Mouse (Mus musculus) gastrocnemius, adult 18-20 months (tissue): ENCODE results near the gene Fgfr2. TPM values are rescaled to one million over a fixed set of nuclear protein-coding genes. Genes with fewer than 3 reads are reported as not detected.

Source experiments
- DNase-seq: peaks from one replicate; pipeline ENCODE4 v3.0.0; 2021; ENCODE audit warnings: low spot score
- total RNA-seq, 2 experiments: library from RNA; stranded (reverse); gene quantifications; 2 replicates each; pipeline ENCODE4 v1.2.3; 2021

Fgfr2 gene
- total RNA-seq, 2 experiments from 2014 or later = 0.43 to 0.88 TPM

DNA sequence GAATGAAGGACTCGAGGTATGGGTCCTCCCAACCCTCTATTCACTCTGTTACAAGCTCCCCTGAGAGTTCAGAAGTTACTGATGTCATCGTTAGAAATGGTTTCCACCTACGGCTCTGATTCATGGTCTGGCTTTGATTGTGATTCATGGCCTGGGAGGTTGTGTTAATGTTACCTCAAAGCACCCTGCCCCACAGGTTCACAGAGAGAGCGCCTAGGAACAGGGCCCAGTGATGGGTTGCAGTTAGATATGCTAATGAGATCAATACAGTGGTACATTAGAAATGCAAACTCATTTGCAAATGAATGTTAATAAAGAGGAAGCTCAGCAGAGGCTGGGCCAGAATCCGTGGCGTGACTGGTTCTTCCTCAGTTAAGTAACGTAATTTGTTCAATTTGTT is 1467.1 kb downstream of the Fgfr2 start:
- no peak for DNase-seq

DNA sequence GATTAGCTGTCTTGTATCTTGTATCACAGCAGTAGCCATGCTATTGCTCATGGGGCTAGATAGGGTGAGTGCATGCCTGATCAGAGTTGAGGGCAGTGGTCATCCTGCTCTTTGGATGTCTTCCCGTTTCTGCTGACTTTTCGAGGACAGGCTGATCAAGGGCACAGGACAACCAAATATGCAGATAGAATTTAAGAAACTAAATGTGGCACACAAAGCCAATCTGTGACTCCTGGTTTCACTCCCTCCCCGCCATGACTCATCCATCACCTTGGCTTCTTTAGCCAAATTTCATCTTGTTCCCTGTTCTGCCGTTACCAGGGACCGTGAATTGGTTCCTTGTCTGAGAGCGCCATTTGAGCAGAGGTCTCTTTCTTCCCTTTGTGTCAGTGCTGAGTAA is 1469.7 kb downstream of the Fgfr2 start:
- DNase-seq = no peak

DNA sequence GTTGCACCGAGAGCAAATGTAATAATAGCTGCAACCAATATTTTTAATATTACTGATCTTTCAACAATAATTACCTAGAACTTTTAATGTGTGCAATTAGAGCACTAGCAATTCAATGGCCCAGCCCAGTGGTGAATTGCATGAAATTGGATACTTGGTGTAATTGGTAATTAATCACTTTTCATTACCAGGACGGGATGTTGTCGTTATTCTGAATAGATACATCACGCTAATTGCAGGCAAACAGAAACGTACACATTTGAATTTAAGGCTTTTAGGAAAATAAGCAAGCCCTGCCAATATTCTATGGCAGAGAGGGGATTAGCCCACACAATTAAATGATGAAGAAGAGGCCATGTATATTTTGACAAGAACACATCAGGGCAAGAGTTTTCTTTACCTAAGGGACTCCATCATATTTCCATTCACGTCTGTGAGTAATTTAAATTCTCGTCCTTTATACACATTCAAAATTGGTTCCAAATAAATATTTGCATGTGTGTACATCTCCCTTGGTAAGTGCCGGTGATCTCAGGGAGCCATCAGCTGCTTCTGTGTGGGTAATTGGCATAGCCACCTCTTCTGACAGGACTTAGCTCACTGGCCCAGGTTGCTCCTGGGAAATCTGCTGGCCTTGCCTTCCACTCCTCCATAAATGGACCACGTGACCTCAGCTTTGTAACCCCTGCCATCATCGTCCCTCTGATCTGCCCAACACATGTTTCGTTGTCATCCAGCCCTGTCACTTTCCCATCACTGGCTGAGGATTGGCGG is 1471.0 kb downstream of the Fgfr2 start:
- no peak for DNase-seq

DNA sequence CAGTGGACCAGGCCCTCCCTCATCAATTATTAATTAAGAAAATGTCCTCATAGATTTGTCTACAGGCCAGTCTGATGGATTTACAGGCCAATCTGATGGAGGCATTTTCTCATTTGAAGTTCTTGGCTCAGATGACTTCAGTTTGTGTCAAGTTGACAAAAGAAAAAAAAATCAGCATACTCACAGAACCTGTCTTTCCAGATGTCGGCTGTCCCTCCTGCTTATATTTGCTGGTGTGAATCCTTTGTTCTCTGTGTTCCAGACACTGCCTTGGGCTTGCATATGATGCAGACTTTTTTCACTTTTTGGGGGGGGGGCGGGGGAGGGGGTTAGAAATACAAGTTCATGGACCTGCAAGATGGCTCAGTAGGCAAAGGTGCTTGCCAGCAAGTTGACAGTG is 1472.9 kb downstream of the Fgfr2 start:
- DNase-seq = no peak

DNA sequence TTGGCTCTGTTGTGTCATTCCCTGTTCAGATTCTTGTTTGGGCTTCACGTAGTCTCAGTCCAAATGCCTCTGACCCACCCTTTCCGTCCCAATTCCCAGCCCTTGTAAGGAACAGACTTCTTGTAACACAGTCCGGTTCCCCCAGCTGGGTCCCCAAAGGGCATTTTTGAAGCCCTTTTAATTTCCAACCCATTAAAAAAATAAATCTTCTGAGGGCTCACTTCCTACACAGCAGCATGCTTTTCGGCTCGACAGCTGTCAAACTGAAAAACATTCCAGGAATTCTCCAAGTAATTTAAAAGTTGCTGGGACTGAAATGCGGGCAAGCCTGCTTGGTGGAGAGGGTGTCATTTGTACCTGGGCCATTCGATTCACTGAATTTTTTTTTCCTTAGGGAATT is 1474.9 kb downstream of the Fgfr2 start:
- DNase-seq = no peak

DNA sequence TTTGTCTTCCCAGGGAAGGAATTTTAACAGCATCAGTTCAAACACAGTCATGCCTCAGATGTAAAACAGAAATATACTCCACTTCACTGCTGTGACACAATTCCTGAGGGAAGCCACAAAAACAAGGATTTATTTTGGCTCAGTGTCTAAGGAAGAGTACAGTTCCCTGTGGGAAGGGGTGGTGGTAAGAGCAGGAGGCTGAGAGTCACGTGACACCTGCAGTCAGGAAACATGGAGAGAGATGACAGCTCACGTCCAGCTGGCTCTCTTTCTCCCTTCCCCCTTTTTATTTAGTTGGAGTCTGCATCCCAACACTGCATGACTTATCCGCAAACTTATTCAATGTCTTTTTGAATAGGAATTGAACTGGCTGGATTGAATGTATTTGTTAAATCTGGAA is 1475.6 kb downstream of the Fgfr2 start:
- DNase-seq = no peak

DNA sequence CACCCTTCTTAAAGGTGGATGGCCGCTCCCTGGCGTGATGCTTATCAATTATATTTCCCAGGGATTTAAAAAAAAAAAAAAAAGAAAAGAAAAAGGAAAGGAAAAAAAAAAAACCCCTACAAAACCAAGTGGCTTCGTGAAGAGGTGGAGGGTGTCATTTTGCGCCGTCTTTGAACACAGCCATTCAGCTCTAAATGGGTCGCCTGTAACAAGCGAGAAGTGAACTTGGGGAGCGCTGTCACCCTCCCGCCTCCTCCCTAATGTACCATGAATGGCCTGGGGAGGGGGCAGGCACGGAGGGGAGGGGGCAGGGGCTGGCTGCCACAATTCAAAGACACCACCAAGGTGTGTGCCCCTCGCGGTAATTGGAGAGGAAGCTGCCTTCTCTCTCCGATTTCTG is 1478.6 kb downstream of the Fgfr2 start:
- no peak for DNase-seq

DNA sequence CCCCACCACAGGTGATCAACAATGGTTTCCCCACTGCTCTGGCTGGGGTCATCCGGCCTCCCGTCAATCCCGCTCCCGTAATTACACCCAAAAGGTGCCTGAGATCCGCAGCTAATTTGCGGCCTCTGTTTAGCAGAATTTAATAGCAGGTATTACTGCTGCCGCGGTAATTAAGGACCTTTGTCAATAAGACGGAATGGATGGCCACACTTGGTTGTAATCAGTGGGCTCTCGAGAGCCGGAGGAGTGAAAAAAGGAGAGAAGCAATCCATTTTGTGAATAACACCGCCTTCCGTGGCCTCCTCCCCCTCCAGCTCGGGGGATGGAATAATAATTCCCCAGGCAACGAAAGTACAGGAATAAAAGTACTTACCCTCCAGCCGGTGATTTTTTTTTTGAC is 1479.1 kb downstream of the Fgfr2 start:
- DNase-seq = no peak

DNA sequence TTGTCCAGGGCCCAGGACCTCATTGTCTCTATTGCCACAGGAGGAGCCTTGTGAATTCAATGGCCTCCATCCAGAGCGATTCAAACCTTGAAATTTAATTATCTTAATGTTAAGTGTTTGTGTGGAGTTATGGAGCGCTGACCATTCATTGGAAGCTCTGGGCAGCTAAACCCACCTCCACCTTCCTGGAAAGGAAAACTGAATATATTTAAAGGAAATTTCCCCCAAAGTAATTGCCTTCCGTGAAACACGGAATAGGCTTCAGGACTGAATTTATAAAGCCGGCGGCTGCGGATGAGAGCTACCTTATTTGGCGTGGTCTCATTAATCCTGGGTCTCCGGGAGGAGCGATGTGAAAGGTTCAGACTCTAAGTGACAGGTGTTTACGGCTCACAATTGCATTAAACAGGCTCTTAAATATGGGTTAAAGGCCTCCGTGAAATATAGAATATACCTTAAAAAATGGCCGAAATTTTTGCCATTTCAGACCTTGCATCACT is 1479.8 kb downstream of the Fgfr2 start:
- no peak for DNase-seq

DNA sequence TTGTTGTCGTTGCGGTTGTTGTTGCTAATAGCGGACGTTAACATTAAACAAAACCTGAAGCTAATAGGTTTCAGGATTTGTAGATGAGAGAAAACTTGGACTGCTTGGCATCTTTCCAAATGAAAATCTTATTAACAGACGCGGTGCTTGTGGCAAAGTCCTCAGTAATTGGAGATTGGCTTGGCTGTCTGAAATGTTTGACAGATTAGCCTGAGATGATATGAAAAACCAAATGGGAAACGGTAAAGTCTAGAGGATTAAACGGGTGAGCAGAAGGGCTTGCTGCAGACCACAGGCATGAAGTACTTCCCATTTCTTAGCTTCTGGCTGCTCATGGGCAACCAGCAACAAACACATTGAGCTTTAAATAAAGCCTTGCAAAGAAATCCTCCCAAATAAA is 1493.6 kb downstream of the Fgfr2 start:
- no peak for DNase-seq

DNA sequence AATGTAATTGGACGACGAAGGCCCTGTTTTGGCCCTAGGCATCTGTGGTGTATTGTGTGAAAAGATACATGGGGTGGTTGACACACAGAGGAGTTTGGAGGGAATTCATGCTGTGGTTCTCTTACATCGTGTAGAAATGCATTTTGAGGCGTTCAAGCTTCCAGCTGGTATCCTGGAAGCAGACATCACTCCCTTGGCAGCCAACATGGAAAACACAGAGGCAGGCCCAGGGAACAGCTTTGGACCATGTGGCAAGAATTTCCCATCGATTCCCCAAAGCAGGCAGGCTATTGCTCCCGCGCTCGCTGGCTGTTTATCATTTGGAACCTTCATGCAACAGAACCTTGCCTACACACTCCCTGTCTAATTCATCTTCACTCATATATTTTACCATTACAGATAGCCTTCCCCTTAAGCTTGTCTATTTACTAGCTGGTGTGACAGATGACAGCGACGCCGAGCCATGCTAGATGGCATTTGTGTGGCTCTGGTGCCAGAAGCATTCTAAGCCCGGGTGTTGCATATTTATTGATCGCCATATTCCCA is 1494.2 kb downstream of the Fgfr2 start:
- DNase-seq = no peak

DNA sequence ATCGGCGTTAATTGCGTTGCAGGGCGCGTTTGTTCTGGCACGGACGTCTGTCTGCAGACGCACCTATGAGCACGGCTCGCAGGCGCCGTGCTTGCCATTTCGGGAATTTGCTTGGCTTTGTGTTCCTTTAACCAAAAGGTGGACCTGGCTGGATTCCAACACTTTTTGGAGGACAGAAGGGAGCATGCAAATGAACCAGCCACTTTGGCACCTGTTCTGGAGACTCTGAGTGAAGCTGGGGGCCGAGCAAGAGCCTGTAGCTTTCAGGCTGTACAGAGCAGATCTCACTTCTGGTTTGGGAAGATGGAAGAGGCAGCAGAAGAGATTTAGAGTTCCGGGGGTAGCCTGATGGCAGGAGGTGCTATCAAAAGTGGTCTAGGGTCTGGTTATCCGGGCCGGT is 1494.8 kb downstream of the Fgfr2 start:
- no peak for DNase-seq

DNA sequence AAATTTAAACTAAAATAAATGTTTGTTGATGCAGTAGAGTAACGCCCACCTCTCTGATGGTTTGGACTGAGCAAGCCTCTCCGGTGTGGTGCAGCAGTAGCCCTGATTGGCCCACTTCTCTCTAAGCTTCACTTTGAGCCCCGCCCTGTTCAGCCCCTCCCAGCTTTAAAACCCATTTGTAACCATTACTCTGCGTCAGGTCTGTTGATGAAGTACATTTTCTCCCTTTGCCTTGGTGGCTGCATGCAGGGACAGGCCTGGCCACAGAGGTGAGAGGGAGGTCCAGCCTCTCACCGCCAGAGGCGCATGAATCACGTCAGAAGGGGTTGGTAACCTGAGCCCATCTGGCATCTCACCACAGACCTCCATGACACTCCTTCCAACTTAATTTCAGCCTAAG is 1513.5 kb downstream of the Fgfr2 start:
- DNase-seq = no peak

DNA sequence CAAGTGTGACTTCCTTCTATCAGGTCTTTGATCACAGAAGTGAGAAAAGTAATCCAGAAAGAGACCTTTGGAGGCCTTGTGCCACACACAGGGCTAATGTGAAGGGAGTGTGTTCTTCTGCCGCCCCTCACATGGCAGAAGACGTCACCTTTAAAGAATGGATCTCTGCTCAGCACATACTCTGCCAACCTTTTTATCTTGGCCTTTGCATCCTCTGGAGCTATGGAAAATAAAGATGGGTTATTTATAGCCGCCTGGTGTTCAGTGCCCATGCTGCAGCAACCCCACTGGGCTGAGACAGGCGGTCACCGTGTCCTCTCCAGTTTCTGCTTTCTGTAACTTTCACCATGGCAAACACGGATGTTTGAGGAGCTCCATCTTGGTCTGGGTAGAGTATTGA is 1515.1 kb downstream of the Fgfr2 start:
- no peak for DNase-seq

DNA sequence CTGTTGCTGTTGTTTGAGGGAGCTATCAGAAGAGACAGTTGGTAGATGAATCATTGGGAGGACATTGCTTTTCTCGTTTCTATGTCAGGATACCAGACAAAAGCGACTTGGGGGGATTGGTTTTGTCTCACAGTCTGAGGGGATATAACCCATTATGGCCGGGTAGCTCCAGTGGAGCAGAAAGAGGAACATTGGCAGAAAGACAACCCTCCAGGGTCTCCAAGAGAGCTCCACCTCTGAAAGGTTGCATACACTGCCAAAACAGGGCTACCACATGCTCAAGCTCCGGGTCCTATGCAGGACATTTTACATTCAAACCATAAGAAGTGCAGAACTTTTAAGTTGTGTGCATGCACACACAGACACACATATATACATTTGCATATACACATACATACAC is 1517.7 kb downstream of the Fgfr2 start:
- no peak for DNase-seq

DNA sequence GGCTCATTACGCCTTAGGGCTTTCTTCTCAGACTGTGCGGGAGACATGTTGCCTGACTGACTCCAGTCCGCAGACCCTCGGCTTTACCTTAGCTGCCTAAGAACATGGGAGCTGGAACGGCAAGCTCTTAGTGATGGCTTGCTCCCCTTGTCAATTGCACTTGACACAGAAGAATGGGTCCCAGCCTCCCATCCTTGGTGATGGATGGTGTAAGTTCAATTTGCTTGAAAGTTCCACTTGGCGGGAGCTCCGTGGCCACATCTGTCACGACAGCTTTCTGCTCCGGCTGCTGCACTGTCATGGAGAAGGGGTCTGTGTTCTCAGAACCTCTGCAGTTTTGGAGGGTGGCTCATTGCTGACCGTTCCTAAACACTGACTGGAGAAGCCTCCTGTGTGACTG is 1518.2 kb downstream of the Fgfr2 start:
- no peak for DNase-seq

DNA sequence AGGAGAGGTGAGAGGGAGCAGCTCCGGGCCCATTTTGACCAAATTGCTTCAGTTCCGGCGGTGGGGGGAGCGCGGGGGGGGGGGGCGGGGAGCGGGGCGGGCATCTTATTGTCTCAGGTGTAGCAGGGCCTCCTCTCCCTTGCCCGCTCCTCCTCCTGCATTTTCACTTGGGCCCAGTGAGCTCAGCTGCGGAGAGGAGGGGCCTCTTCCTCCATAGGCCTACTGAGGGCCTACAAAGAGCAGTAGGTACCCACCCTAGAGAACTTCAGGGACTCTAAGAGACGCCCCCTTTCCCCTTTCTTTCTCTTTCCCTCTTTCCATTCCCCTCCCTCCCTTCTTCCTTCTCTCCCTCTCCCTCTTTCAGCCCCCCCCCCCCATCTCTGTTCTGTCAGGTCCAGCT is 1520.0 kb downstream of the Fgfr2 start:
- DNase-seq = no peak

DNA sequence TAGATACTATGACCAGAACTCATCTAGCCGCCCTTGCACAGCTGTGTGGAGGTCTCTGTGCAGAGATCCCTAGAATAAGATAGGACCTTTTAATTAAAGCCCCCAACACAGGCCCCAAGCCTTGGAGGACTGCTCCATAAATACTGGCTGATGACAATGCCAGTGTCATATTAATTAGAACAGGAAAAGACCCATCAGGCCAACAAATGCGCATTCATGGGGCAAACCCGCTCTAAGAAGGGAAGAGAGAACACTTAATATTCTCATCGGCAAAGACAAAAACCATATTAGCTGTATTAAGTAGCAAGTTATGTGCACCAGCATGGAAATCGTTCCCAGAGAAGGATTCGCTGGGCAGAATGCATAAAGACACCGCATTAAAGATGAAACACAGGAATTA is 1521.0 kb downstream of the Fgfr2 start:
- no peak for DNase-seq

DNA sequence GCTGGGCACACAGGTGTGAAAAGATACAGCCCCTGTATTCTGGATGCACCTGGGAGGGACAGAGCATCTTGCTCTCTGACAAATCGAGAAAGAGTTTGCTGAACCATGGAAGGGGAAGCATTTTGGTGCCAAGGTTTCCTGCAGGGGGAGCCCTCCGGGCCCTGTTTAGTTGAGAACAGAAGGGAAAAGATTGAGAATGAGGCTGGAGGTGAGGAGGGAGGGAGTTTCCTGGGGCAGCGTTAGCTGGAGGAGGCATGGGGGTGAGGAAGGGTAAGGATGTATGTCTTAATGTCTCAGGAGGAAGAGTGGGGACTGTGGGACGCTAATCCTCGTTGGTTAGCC is 1524.7 kb downstream of the Fgfr2 start:
- no peak for DNase-seq

DNA sequence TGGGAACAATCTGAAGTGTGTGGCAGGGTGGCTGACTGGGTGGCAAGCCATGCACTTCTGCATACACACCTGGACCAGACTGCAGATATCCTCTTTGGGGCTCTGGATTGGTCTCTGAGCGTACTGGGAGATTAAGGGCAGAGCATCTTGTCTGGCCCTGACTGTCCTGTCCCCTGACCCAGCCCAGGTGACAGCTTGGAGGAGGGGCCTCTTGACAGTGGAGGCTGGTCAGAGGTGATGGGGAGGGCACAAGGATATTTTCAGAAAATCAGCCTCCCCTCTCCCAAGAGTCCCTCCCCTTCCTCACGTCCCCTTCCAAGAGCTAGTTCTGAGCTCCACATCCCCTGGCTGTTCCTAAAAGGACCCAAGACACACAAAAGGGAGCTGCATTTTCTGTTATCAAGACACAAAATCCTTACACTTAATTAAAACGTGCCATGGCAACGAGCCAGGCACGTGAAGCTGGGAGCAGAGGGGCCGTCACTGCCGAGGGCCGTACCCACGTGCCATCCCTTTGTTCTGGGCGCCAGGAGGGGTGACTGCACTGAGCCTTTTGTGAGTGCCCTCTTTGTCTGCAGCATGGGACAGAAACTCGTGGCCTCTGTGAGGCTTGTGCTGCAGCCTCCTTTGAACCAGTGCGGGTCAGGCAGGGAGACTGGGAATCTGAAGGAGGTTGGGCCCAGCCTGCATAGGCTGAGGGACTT is 1525.2 kb downstream of the Fgfr2 start:
- DNase-seq = no peak

DNA sequence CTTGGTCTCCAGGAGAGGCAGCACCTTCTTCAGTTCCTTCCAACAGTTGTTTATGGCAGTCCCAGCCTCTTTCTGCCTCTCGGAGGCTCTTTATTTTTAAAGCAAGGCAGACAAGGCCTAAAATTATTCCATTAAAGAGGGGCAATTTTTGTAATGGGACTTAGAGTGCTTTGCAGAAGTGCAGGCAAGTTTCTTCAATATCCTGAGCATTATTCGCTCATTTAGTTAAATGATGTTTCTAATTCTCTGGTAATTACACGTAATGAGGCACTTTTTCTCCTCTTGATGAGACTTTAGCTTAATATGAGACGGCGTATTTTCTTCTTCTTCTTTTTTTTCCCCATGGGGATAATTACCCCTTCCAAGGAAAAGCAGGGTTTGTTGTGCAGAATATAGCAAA is 1537.6 kb downstream of the Fgfr2 start:
- no peak for DNase-seq

DNA sequence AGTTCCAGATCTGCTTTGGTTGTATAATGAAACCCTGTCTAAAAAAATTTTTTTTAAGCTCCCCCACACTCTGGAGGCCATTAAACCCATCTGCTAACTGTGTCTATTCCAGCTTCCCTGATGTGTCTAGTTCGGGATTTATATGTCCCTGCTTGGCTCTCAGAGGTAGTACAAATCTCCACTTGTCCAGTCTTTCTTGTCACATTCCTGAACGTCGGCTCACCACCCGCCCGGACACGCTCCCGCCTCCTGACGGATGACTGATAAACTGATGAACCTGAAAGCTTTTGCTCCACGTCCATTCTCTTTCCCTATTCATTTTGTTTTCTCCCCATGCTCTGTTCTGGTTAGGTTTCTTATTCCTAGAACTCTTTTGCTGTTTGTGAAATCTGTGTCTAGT is 1541.0 kb downstream of the Fgfr2 start:
- no peak for DNase-seq

DNA sequence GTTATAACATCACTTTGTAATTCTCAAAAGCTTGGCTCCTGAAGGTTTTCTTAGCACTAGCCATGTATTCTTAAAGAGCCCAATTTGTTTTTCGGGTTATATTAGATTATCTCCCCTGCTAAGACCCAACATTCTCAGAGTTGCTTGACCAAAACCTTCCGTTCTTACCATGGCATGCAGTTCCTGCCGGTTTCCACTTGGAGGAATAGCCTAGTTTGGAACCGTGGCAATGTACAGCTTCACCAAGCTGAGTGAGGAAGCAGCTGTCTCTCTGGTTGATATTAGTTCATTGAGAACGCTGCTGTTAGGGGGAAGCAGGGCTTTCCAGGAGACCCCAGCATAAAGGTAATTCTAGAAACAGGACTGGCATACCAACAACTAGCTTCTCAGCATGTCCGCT is 1547.9 kb downstream of the Fgfr2 start:
- DNase-seq = no peak
